Mouse (Mus musculus) kidney, adult 18-20 months (tissue): Measurements from ENCODE around the gene Asf1b.
"Not testable (repeated sequence)": the region's sequence is repeated elsewhere in the genome, so short reads cannot be mapped to it uniquely, and the experiment has no call there.

Source experiments
- DNase-seq: peaks from one replicate; pipeline ENCODE4 v3.0.0; 2021

Gene Asf1b

DNA sequence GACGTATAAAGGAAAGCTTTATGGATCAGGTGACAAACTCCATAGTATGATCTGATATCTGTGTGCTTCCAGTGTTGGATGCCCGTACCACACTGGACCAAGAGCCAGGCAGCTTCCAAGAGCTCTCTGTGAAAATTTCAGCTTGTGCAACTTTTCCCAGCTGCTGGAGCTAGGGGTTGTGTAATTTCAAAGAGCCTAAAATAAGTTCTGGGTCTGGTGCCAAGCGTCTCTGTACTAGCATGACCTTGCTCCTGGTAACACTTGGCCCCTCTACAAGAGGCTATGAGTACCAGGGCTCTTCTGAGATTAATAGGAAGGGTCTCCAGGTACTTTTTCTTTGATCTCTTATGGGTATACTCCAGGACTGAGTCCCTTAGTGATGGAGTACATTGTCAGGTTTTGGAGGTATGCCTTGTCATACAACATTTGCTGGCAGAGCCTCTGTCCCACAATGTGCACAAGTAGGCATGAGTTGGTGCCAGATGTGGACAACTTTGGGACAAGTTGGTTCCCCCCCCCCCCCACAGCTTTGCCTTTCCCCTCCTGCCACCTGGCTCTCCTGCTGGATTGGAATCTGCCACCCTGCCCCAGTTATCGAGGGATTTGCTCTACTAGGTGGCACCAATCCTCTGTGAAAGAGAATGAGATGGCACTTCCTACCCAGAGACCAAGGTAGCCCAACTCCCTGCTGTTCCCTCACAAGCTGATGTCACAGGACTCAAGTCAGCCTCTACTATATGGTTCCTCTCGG, 8.9 kb downstream of the Asf1b start:
- no peak for DNase-seq

DNA sequence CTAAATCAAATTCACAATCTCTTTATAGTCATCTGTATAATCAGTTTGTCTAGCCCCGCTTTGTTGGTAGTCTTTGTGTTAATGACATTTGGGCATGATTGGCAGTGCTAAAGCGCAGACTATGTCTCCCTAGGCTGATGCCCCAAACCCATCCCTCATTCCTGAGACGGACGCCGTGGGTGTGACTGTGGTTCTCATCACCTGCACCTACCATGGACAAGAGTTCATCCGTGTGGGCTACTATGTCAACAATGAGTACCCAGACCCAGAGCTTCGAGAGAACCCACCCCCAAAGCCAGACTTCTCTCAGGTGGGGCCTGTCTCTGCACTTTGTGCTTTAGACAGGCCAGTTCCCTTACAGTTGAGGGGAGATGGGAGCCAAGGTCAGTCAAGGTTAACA, 12.4 kb downstream of the Asf1b start:
- DNase-seq, result no peak

DNA sequence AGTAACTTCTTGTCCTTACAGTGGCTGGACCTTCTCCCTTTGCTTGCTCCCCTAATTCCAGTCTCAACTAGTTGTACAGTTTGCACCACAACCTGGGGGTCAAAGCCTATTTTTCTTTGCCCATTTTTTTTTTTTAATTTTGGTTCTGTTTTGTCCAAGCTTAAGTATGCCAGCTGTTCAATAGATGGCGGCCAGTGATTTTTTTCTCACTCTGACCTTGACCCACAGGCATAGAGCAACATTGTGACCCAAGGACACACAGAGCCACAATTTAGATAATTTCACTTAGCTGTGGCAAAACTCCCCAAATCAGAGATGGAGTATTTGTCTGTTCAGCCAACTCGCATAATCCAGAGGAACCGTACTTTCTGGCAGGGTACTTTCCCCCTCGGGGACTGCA, 15.8 kb downstream of the Asf1b start:
- DNase-seq, result no peak

DNA sequence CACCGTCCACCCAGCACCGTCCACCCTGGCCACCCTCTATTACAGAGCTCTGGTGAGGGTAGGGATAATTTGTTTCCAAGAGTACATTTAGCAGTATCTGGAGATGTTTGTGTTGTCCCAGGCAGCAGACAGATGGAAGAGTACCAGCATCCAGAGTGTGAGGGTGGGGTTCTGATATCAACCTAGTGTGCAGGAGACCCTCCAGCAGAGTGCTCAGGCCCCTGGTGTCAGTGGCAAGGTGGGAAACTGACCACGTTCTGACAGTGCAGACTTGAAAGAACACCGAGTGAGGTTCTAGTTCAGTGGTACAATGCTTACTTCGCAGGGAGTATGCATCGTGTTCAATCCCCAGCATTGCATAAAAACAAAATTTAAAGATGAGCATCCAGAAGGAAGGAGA, 16.4 kb downstream of the Asf1b start:
- no peak for DNase-seq

DNA sequence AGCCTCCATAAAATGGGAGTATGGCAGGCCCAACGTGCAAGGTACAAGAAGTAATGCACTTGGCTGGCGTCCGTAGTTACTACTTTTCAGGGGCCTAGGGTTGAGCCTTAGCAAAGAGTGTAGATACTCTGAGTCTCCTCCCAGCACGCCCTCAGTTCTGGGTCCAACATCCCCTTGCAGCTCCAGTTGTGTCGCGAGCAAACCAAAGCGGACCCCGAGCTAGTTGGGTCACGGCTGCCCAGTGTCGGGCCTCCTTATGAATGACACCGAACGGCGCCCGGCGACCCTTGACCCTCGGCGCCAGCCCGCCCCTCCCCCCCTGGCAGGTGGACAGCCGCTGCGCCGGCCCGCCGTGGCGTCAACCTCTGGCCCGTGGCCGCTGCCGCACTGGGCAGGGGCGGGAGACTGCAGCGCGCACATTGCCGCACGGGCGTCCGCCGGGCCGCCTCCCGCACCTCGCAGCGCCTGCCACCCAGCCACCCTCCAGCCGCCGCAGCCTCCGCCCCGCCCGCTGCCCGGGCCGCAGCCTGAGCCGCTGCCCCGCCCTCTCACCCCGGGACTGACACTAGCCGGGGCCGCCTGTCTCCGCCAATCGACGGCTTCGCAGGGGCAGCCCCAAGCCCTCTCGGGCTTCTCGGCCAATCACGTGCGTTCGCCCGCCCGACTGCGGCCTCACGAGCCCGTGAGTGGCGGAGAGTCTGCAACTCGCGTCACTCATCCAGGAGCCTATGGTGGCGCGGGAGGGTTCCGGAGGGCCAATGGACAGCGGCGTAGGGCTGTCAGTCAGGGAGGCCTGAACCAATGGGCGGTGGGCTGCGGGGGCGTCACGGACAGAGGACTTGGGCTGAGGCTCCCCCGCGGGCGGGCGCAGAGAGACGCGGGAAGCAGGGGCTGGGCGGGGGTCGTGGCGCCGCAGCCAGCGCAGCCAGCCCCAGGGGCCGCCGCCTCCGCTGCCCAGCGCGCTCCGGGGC, 17.1 kb downstream of the Asf1b start, which contains the start of gene Prkaca:
Gene Prkaca, plus strand, starts transcription at position 844 of the 971 bp plus-strand sequence.
- peak; percentile 96 for DNase-seq

DNA sequence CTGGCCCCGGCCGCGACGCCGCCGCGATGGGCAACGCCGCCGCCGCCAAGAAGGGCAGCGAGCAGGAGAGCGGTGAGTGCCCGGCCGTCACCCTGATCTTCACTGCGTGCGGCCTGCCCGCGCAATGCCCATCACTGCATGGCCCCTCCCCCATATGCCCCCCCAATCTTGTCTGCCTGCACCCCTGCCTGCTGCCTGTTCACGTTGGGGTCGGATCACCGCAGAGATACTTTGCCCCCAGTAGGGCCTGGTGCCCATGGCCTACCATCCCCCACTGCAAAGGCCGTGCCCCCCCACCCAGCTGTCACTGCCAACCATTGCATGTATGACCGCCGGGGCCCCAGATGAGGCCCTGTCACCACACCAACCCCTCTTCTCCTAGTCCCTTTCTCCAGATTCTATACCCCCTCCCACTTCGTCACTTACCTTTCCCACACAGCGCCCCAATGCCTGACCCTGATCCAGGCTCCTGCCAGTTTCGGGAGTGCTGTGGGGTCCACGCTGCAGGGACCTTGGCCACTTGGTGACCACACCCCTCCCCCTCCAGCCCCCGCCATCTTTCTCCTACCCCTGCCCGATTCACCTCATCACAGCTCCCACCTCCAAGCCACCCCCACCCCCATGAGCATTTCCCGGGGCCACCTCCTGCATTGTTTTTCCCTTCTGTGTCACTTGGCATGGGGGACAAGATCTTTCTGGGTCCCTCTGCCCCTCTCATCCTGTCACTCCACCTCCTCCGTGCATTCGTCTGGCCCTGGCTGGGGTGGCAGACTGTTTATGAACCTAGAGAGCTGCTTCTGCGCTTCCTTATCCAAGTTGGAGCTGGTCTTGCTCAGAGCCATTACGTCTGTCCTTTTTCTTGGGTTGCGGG, 18.1 kb downstream of the Asf1b start:
- DNase-seq, result no peak

DNA sequence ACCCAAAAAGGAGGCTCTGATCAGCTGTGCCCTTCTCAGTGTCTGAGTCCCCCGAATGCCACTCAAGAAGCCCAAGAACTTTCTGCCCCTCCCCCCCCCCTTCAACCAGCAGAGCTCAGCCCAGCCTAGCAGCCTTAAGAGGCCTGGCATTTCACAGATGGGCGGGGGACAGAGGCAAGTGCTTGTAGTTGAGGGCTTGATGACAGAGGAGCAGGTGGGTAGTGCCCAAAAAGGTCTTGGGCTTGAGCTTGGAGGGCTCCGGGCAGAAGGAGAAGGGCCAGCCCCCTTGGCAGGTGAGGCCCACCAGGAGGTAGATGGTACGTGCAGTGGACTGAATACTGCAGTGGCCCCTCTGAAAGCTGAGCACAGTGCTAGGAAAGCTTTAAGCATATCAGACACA, 19.2 kb downstream of the Asf1b start:
- DNase-seq, result no peak

DNA sequence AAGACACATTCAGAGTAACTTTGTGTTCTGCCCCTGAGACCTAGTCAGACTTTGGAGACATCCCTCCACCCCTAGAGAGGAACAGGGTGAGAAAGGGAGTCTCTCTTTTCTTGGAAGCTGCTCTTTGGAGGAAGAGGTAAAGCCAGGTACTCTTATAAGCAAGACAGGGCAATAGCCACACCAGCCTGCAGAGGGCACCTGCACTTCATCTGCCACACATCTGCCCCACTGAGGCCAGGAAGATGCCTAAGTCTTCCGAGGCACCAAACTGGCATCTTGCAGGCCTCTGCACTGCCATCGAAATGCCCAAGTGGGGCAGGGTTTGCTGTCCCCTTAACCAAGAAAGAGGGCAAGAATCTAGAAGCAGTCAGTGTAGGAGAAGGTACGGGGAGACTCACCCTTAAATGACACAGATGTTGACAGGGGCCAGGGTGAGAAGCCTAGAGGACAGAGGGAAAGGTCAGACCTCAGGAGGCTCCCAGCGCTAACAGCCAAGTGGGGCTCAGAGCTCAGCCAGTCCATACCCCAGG, 20.9 kb downstream of the Asf1b start:
- peak; percentile 58 for DNase-seq

DNA sequence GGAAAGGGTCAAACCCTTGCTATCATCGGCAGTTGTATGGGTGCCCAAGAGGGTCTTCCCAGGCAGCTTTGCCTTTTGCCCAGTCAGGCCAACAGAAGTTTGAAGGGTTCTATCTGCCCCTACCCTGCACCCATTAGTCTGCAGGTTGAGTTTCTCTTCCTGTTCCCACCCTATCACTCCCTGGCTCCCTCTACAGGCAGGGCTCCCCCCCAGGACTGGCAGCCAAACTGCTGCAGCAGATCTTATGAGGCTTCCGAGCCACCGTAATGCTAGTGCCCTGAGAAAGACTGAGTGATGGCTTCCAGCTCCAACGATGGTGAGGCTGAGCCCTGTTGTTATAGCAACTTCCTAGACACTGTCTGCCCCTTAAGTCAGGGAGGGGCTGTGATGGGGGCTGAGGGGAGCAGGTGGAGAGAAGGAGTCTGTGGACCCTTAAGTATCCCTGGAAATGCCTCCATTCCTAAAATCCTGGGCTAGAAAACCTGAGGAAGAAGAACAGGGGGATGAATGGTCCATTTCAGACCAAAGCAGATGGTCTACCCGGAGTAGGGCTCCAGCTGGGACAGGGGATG, 21.6 kb downstream of the Asf1b start:
- DNase-seq, result no peak

DNA sequence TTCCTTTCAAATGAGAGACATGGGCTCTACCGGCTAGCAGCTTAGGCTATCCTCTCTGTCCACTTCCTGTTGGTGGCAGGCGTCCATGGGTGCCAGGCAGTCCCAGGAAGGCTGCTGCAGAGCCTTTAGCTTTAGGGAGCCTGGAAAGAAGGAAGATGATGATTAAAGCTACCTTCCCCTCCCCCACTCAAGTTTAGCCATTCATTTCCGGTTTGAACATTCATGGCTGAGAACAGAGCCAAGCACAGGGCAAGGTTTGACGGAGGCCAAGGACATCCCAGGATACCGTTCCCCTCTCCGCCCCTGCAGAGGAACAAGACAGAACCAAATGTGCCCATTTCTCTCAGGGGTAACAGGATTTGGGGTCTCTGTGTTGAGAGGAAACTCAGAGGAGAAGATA, 22.3 kb downstream of the Asf1b start:
- DNase-seq, result peak; percentile 42

DNA sequence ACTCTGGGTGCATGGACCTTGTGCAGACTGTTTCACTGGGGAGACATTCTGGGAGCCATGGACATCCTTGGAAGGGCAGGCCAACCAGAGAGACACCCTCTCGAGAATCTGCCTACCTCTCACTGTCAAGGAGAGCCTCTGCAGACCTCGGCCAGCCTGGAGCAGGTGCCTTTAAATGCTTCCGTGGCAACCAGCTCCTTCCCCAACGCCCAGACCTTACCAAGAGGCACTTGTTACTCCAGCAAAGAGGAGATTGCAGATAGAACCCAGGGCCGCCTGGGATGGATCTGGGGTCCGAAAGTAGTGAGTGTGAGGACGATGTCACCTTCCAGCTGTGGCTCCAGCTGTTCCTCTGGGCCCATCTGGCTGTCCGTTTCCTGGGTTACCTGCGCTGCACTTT, 22.9 kb downstream of the Asf1b start:
- no peak for DNase-seq

DNA sequence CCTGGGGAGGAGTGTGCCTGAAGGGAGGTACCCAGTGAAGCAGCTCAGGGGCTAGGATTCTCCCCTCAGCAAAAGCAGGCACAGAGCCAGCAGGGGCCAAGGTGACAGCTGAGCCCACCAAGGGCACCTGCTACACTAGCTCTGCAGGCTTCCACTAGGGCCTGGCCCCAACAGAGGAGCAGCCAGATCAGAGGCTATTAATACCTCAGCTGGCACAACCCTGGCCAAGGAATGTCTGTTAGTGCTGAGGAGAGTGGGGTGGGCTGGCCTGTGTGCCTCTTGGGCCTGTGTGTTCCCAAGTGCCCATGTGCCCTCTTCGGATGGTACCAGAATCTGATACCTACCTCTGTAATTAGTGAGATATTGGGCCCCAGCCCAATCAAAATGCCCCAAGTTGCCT, 24.9 kb downstream of the Asf1b start:
- no peak for DNase-seq

DNA sequence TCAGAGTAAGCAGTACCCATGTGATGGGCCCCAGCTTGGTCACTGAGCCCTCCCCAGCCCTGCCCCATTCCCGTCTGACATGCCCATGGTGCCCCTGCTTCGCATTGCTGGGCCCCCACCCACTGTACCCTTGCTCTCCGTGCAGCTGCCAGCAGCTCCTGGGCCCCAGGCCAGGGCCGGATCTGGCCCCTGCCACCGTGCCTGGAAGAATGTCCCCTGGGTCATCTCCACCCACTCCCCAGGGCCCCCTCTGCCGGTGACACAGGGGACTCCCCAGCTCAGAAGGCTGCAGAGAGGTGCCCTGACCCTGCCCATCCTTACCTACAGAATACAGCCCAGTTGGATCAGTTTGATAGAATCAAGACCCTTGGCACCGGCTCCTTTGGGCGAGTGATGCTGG, 25.5 kb downstream of the Asf1b start:
- no peak for DNase-seq

DNA sequence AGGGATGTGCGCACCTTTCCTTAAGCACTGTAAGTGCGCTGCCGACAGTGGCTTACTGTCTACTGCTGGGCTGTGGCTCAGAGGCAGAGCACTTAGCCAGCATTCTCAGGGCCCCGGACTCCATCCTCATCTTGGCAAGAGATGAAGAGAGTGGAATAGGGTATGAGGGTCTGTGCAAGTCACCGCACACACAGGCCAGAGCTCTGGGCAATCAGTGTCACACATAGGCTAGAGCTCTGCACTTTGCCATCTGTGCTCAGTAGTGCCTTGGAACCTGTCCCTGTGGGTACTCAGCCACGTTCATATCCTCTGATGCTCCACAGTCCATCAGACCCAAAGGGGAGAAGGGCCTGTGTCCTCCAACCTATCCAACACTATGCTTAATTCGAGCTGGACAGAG, 26.2 kb downstream of the Asf1b start:
- DNase-seq, result no peak

DNA sequence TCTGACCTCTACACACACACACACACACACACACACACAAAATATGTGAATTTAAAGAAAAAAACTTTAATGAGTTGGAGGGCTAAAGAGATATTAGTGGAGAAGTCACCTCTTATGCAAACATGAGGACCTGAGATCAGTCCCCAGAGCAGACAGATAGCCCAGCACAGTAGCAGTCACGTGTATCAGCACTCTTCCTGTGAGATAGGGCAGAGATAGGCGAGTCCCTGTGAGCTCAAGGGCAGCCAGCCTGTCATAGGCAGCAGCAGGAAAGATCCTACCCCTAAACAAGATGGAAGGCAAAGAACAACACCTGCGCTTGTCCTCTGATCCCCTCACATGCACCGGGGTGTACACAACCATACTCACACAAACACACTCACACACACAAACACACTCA, 27.1 kb downstream of the Asf1b start:
- no peak for DNase-seq

DNA sequence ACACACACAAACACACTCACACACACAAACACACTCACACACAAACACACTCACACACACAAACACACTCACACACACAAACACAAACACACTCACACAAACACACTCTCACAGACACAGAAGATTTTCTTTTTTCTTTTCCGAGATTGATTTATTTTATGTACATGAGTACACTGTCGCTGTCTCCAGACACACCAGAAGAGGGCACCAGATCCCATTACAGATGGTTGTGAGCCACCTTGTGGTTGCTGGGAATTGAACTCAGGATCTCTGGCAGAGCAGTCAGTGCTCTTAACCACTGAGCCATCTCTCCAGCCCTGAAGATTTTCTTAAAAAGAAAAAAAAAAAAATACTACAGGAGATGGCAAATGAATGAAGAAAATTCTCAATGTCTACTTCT, 27.9 kb downstream of the Asf1b start:
- not testable (repeated sequence) for DNase-seq

DNA sequence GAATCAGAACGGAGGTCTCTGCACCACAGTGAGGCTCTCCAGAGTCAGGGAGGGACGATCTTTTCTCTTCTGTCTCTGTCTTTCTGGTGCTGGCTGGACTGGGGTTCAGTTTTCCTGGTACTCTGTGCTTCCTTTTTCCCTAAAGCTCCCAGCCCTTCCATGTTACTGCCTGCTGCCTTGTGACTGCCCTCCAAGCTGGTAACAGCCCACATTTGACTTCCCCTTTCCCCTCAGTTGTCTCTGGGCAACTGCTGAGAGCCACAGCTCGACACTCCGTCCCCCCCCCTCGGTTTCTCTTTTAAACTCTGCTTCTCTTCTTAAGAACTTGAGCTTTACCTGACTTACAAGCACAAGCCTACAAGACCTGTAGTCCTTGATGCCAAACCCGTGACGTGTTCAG, 33.9 kb downstream of the Asf1b start:
- no peak for DNase-seq

DNA sequence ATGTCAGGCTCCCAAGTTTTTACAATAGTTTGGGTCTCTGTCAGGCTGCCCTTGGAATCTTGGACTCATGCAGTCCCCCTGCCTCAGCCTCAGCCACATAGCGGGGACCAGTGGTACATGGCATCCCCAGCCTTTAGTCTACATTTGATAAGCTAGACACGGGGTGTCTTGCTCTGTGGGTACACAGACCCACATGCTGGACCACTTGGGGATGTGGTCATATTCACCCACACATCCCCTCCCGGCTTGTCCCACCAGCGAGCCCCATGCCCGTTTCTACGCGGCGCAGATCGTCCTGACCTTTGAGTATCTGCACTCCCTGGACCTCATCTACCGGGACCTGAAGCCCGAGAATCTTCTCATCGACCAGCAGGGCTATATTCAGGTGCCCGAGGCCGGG, 34.9 kb downstream of the Asf1b start:
- no peak for DNase-seq

DNA sequence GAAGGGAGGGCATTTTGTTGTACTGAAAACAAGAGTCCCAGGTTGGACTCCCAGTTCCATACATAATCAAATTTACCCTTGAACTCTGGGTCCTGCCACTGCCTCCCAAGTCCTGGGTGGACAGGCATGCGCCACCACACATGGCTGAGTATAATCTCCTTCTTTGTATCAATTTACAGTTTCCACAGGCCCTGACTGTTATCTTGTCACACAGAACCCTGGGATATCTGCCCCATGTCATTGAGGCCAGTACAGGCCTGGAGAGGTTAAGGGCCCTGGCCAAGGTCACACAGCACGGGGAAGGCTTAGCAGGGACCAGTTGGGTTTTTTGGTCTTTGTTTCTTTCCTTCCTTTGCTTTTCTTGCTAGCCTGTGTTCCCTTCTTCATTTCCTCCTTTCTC, 37.2 kb downstream of the Asf1b start:
- no peak for DNase-seq

DNA sequence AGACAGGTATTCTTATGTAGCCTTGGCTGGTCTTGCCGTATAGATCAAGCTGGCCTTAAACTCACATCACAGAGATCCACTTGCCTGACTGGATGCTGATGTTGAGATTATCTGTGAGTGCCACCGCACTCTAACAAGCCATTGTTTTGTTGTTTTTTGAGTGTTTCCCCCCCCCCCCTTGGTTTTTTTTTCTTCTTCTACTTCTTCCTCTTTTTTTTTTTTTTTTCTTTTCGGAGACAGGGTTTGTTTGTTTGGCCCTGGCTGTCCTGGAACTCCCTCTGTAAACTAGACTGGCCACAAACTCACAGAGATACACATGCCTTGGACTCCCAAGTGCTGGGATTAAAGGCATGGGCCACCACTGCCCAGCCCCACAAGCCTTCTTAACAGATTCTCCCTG, 38.7 kb downstream of the Asf1b start:
- DNase-seq, result no peak

DNA sequence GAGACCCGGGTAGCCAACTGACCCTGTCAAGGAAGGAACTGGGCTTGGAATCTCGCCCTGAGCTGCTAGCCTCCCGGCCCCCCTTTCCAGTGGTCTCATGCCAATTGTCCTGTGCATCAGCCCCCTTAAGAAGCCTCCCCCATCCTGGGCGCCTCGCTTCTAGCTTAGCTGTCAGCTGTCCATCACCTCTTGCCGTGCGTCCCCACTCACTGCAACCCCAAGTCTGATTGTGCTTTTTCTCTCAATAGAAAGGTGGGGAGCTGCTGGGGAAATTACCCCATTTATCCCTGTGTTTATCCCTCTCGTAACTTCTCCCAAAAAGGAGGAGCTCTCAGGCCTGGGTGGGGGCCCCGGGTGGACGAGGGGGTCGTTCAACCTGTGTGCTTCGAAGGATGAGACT, 40.7 kb downstream of the Asf1b start:
- DNase-seq, result no peak
